Mouse (Mus musculus) megakaryocyte, embryonic 14.5 days (primary cell): ENCODE results near the gene Gpr157.

Experiments used
- FLI1 ChIP-seq: IDR thresholded peaks from 2 replicates; pipeline ENCODE4 v1.6.1; 2012; ENCODE audit warnings: low read length, inconsistent platforms, mixed read lengths
- GATA1 ChIP-seq: IDR thresholded peaks from 3 replicates; pipeline ENCODE4 v1.6.1; 2012; ENCODE audit warnings: mixed read lengths, low read length, inconsistent platforms, borderline replicate concordance

DNA sequence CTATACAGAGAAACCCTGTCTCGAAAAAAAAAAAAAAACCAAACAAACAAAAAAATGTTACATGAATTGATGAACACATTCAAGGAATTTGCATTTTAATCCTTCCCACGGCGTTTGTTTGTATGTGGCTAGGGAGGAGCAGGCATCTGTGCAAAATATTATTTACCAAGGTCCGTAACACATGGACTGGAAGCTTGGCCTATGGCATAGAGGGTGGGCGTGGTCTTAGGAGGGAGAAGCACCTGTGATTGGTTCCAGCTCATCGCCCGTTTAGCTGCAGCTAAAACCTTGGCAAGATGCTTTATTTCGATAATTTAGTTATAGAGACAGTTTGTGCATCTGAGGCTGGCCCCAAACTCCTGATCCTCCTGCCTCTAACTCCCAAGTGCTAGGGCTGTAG, 34.3 kb downstream of the Gpr157 start:
- TF ChIP-seq GATA1: no peak
- TF ChIP-seq FLI1: no peak
